Comparison of ENCODE assay signal across 9 mouse cellular contexts in genomic region chr10:4372011-4372410, GRCm38 (mm10). TPM values are rescaled to one million over a fixed set of nuclear protein-coding genes. Genes with fewer than 3 reads are reported as not detected.
A peak's percentile ranks its signal among the peaks of the same experiment; 100 is the strongest.
DNase-seq lines count a peak whose midpoint lies in the region; ATAC-seq and TF ChIP-seq lines count a peak whose summit lies in the region.
"Had no signal": no experiment of that assay in that cellular context is flagged by ENCODE, and none has a peak within 500 bp of the region (broad histone marks: within the 10 kb centered on the region; RNA-seq: fewer than 3 reads in every experiment).

No protein-coding gene starts in this region.

- H3K4me2 ChIP-seq in hindbrain, embryonic 14.5 days (replicated peaks), result no peak overlapping the region
- H3K4me2 ChIP-seq in neural tube, embryonic 14.5 days (ENCODE audit: low read depth, low read length), result no peak overlapping the region

- H3K9ac ChIP-seq in hindbrain, embryonic 14.5 days, result no peak overlapping the region
- H3K9ac ChIP-seq in neural tube, embryonic 14.5 days (replicated peaks; ENCODE audit: low read depth, low read length), result no peak overlapping the region

- H3K4me3 ChIP-seq in gastrocnemius, adult 2 months, result no peak overlapping the region
- H3K4me3 ChIP-seq in hindbrain, embryonic 14.5 days (replicated peaks; ENCODE audit: low read length), result no peak overlapping the region
- no peak overlapping the region for H3K4me3 ChIP-seq in neural tube, embryonic 14.5 days (ENCODE audit: low read depth, low read length)
- H3K4me3 ChIP-seq: myocyte had no signal

- ATAC-seq in hindbrain, embryonic 14.5 days (ENCODE audit: low FRiP score), result peak; percentile 55
- peak; percentile 75 for ATAC-seq in neural tube, embryonic 14.5 days (ENCODE audit: low read depth)

- H3K9me3 ChIP-seq in hindbrain, embryonic 14.5 days (ENCODE audit: control insufficient read depth, low read length), result no peaks in the 10 kb centered on the region
- H3K9me3 ChIP-seq in neural tube, embryonic 14.5 days (ENCODE audit: control insufficient read depth, low read length), result no peaks in the 10 kb centered on the region

- H3K27ac ChIP-seq in gastrocnemius, adult 2 months, result no peak overlapping the region
- no peak overlapping the region for H3K27ac ChIP-seq in hindbrain, embryonic 14.5 days
- H3K27ac ChIP-seq in neural tube, embryonic 14.5 days (ENCODE audit: low read depth, low read length), result no peak overlapping the region

- DNase-seq in gastrocnemius, adult 2 months, result no peak
- DNase-seq in gastrocnemius, postnatal 14 days, result no peak
- DNase-seq in right cerebral cortex, adult 18-20 months, result peak; percentile 60
- DNase-seq in right cerebral cortex, postnatal 36 days (ENCODE audit: low spot score in 2 of 2), result no peak
- DNase-seq in cerebellum, adult 18-20 months, result peak; percentile 58 to 77
- peak; percentile 80 for DNase-seq in hindbrain, embryonic 14.5 days (ENCODE audit: low spot score)
- DNase-seq in gastrocnemius, postnatal 25 days, result no peak

- intact Hi-C loops in gastrocnemius, adult 2 months (cut with DNase I), result no loop called here
- intact Hi-C loops in gastrocnemius, postnatal 14 days (cut with DNase I; ENCODE audit: low total_unique reads), result no loop called here

- 53% methylated on average over 5 of the region's 5 CpGs for WGBS in hindbrain, embryonic 14.5 days
- 55% methylated on average over 5 of the region's 5 CpGs for WGBS in neural tube, embryonic 14.5 days

- peak; percentile 71 for TF ChIP-seq CTCF in gastrocnemius, adult 2 months (IDR thresholded peaks at IDR 0.05)

- peaks cover 20% of the 10 kb centered on the region for H3K36me3 ChIP-seq in hindbrain, embryonic 14.5 days (replicated peaks; ENCODE audit: control insufficient read depth, insufficient read depth)
- peaks cover 13% of the 10 kb centered on the region; the same call in 1 of the 2 replicates for H3K36me3 ChIP-seq in neural tube, embryonic 14.5 days (ENCODE audit: control insufficient read depth, insufficient read depth, low read length)

- H3K27me3 ChIP-seq in hindbrain, embryonic 14.5 days (ENCODE audit: control insufficient read depth, insufficient read depth, low read length), result no peaks in the 10 kb centered on the region
- H3K27me3 ChIP-seq in neural tube, embryonic 14.5 days (ENCODE audit: control insufficient read depth, insufficient read depth, low read length), result no peaks in the 10 kb centered on the region

- H3K4me1 ChIP-seq in hindbrain, embryonic 14.5 days (replicated peaks; ENCODE audit: control insufficient read depth, insufficient read depth, low read length), result no peaks in the 10 kb centered on the region
- H3K4me1 ChIP-seq in neural tube, embryonic 14.5 days (ENCODE audit: control insufficient read depth, insufficient read depth, low read length), result no peaks in the 10 kb centered on the region

RNA-seq across cellular contexts. Expression of gene Zbtb2, which starts 15.9 kb away (rescaled TPM):
- 1 to 10 TPM; 4.9 to 7.1 TPM for total RNA-seq in gastrocnemius, adult 2 months (2021)
- 1 to 10 TPM; 4.2 to 4.5 TPM for total RNA-seq in gastrocnemius, postnatal 14 days (2021)
- polyA plus RNA-seq in hindbrain, embryonic 14.5 days (2014; fragmentation: Nextera tagmentation; extraction: Ambion mirVana), result 15.2 and 17.1 TPM in 2 replicates
- polyA plus RNA-seq in neural tube, embryonic 14.5 days (2014; fragmentation: Nextera tagmentation; extraction: Ambion mirVana), result 12.9 and 17.9 TPM in 2 replicates
- 1 to 10 TPM; 4.6 to 4.8 TPM for total RNA-seq in gastrocnemius, postnatal 25 days (2021)

Comparison
In these comparisons a context has a peak if more than half of its experiments do, and no peak if none do; other contexts are left out.
1. DNase-seq: peak in right cerebral cortex, adult 18-20 months (single experiment), cerebellum, adult 18-20 months (2 of 2) and hindbrain, embryonic 14.5 days (single experiment); none in gastrocnemius, adult 2 months (single experiment), gastrocnemius, postnatal 14 days (single experiment), right cerebral cortex, postnatal 36 days (0 of 2) and gastrocnemius, postnatal 25 days (single experiment).